Mouse (Mus musculus): ENCODE data around the gene Zfp142. TPM values are rescaled to one million over a fixed set of nuclear protein-coding genes. Genes with fewer than 3 reads are reported as not detected.

The Zfp142 gene
- total RNA-seq, 2 experiments from 2014 or later = 24.2 to 29.0 TPM

GRCm38 (mm10) chr1:74528589-74528988, 59.5 kb downstream of the Zfp142 start:
- intact Hi-C loops (cut with DNase I) = no loop called here
- no peak for DNase-seq (ENCODE audit: low spot score in 2 of 2)

GRCm38 (mm10) chr1:74524746-74525145, 63.3 kb downstream of the Zfp142 start:
- intact Hi-C loops (cut with DNase I) = no loop called here
- no peak for DNase-seq (ENCODE audit: low spot score in 2 of 2)

GRCm38 (mm10) chr1:74519875-74520274, 68.2 kb downstream of the Zfp142 start:
- intact Hi-C loops (cut with DNase I) = no loop called here
- no peak for DNase-seq (ENCODE audit: low spot score in 2 of 2)

Small RNA genes within 50 kb of the gene (microRNA-seq; reads per million reads assigned to microRNA genes)
- gene Gm25035 = 0 reads per million in 2 experiments

Other genes with a start within 250 kb of the Zfp142 start
- gene Catip, start 226.1 kb downstream of the Zfp142 start, total RNA-seq (2021) = 1 to 10 TPM in 1 of 2 experiments, under 1 TPM in 1; 0.75 to 1.9 TPM
- 1 to 10 TPM; 3.4 to 4.3 TPM for gene Slc11a1, start 213.1 kb downstream of the Zfp142 start, total RNA-seq (2021)
- 10 to 100 TPM; 17.7 to 25.5 TPM for gene Ctdsp1, start 196.7 kb downstream of the Zfp142 start, total RNA-seq (2021)
- gene Vil1, start 178.9 kb downstream of the Zfp142 start, total RNA-seq (2021) = 1 to 10 TPM in 1 of 2 experiments, under 1 TPM in 1; 0.64 to 1.1 TPM
- 10 to 100 TPM; 33.6 to 35.2 TPM for gene Cnot9, start 82.2 kb downstream of the Zfp142 start, total RNA-seq (2021)
- 10 to 100 TPM; 13.6 to 14.7 TPM for gene Plcd4, start 45.4 kb downstream of the Zfp142 start, total RNA-seq (2021)
- gene Usp37, start 44.0 kb downstream of the Zfp142 start, total RNA-seq (2021) = 10 to 100 TPM; 21.1 to 23.7 TPM
- 10 to 100 TPM; 24.3 to 25.5 TPM for gene Bcs1l, start within 50 bp of the Zfp142 start, total RNA-seq (2021)
- 10 to 100 TPM; 54.2 to 61.8 TPM for gene Rnf25, start 13.2 kb upstream of the Zfp142 start, total RNA-seq (2021)
- gene Stk36, start 13.2 kb upstream of the Zfp142 start, total RNA-seq (2021) = 1 to 10 TPM; 6.3 to 6.9 TPM
- 10 to 100 TPM; 21.2 to 24.9 TPM for gene Ttll4, start 73.5 kb upstream of the Zfp142 start, total RNA-seq (2021)
- gene Cyp27a1, start 125.3 kb upstream of the Zfp142 start, total RNA-seq (2021) = 1 to 10 TPM; 1.5 to 2.8 TPM
- not detected for gene Prkag3, start 161.0 kb upstream of the Zfp142 start, total RNA-seq (2021)
- 1 to 10 TPM; 2.0 to 2.8 TPM for gene Wnt6, start 183.6 kb upstream of the Zfp142 start, total RNA-seq (2021)
- 1 to 10 TPM; 2.7 to 3.4 TPM for gene Wnt10a, start 203.3 kb upstream of the Zfp142 start, total RNA-seq (2021)

All from left cerebral cortex, postnatal 14 days (tissue).